Mouse (Mus musculus) kidney, postnatal 4 days (tissue): ENCODE data around the gene Hivep3.

Experiments
- DNase-seq, 2 experiments: peaks; one replicate each; pipeline ENCODE4 v3.0.0; 2021; ENCODE audit warnings: mixed read lengths in 2 of 2

The Hivep3 gene

DNA sequence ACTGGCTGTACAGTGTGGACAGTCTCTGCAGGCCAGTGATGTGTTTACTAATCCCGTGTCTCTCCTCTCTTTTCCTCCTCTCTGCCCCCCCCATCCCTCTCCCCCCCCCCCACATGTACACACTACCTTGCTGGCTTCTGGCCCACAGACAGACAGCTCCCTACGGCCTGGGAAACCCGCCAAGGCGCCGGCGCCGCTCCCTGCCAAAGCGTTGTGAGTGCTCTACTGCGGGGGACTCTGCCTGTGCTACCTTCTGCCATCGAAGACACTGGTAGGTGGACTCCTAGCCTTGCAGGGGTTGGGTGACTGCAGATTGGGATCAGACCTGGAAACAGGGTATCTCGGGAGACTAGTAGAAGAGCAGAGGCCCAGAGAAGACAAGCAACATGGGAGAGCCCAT, 429.7 kb downstream of the Hivep3 start:
- DNase-seq: peak; percentile 22 to 27

DNA sequence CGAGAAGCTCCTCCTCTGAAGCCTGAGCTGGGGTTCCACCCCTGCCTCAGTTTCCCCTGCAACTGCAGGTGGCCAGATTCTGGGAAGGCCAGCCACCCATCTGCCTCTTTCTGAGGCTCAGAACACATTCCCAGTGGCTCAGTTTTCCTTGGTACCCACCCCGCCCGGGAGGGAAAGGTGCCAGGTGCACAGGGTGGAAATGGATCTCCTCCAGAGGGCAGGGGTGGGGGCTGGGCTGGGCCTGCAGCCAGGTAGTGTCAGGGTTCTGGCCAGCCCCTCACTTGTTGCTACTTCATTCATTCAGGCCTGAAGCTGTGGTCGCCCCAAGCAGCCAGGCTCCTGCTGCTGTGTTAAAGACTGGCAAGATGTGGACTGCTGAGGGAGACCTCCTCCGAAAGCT, 430.7 kb downstream of the Hivep3 start:
- no peak for DNase-seq

- no peak for DNase-seq
Observed at GRCm38 (mm10) chr4:120167778-120168177, 434.2 kb downstream of the Hivep3 start.

DNA sequence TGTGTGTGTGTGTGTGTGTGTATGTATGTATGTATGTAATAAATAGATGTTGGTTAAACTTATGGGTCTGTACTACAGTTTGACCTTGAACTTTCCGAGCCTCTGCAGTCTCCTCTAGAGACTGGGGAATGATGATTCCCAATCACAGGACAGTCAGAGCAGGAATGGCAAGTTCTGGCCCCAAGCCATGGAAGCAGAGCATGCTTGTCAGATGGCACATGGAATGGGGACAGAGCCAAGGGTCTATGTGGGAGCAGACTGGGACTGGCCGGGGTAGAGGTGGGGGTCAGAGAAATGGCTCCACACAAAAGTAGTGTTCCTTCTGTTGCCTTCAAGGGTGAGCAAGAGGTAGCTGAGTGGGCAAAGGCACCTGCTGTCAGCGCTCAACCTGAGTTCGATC, 434.8 kb downstream of the Hivep3 start:
- no peak for DNase-seq

DNA sequence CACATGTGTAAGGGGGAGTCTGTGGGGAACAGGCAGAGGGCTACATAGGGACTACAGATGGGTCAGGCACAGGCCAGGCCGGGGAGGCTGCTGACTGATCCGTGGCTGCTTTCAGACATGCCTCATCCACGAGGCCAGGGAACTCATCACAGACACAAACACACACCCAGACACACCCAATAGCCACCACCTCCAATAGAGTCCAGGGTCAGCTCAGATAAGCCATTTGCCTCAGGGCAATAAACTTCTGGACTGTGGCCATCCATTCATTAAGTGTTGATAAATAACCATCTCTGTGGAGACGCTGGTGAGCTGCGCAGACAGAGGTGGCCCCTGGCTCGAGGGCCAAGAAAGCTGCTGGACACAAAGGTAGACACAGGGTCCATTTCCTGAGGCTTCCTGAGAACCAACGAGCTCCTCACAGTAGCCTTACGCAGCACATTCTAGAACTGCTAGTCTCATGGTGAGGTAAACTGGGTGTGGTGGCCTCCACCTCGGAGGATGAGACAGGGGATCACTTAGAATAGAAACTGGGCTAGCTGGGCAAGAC, 436.9 kb downstream of the Hivep3 start:
- DNase-seq: no peak

- DNase-seq: peak; percentile 31 to 55
Observed at GRCm38 (mm10) chr4:120172050-120172684, 438.6 kb downstream of the Hivep3 start.

GRCm38 (mm10) chr4:120179123-120179522, 445.5 kb downstream of the Hivep3 start:
- no peak for DNase-seq

DNA sequence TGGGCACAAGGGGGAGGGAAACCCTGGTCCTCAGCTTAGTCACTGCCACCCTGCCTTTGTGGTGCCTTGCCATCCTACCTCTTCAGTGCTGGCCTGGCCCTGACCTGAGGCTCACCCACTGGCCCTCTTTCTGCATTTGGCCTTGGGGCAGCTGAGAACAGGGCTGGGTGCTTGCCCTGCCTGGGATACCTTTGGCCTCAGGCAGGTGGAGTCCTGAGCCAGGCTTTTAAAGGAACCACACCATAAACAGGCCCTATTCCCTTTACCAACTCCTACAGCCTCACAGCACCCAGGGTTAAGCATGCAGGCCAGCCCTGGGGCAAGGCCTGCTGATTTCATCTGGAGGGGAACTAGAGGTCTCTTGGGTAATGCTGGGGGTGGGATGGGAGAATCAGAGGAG, 447.0 kb downstream of the Hivep3 start:
- no peak for DNase-seq

- DNase-seq: peak; percentile 55 to 65
Observed at GRCm38 (mm10) chr4:120184374-120184991, 450.9 kb downstream of the Hivep3 start.

DNA sequence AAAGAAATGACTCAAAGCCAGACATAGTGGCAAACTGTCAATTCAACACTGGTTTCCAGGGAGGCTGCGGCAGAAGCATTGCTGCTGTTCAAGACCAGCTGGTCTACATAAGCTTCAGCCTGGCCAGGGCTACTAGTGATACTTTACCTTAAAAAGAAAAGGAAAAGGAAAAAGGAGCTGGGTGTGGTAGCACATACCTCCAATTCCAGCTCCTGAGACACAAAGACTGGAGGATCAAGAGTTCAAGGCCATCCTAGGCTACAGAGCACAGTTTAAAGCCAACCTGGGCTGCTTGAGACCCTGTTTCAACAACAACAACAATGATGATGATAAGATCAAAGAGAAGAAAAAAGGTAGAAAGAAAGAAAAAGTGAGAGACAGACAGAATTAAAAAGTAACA, 452.9 kb downstream of the Hivep3 start:
- no peak for DNase-seq

- peak; percentile 58 to 62 for DNase-seq
Observed at GRCm38 (mm10) chr4:120186934-120187333, 453.4 kb downstream of the Hivep3 start.
